Mouse (Mus musculus): ENCODE results near the gene Mob4.
"Not testable (repeated sequence)": the region's sequence is repeated elsewhere in the genome, so short reads cannot be mapped to it uniquely, and the experiment has no call there.

Gene Mob4

DNA sequence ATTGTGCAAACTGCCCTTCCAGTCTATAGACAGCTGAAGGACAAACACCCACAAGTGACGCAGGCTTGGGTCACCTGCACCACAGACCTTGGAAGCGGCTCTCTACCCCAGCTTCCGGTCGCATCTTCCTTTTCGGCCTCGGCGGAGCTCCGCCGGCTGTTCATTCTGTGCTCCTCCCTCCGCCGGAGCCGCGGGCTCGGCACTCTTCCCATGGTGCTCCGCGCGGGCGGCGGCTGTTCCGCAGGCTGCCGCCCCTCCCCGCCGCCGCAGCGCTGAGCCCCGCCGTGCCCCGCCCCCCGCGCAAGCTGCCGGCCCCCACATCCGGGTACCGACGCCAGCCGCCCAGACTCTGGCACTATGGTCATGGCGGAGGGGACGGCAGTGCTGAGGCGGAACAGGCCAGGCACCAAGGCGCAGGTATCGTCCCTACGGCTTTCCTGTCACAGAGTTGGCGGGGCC lies at the start of gene Mob4:
Mob4 (plus strand) TSS at position 289 of the 459 bp plus-strand sequence.
- peak; percentile 94 for DNase-seq (ENCODE audit: low spot score)

DNA sequence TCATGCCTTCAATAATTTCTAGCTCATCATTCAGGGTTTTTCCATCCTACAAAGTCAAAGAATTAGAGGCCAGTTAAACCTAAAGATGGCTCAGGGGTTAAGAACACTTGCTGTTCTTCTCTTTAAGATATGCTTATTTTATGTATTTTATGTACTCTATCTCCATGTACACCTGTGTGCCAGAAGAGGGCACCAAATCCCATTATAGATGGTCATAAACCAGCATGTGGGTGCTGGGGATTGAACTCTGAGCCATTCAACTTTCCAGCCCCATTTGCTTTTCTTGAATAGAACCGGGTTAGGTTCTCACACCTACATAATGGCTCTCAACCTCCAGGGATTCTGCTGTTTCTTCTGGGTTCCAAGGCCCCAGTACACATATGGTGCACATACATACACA lies 48.9 kb upstream of the Mob4 start:
- no peak for DNase-seq (ENCODE audit: low spot score)

DNA sequence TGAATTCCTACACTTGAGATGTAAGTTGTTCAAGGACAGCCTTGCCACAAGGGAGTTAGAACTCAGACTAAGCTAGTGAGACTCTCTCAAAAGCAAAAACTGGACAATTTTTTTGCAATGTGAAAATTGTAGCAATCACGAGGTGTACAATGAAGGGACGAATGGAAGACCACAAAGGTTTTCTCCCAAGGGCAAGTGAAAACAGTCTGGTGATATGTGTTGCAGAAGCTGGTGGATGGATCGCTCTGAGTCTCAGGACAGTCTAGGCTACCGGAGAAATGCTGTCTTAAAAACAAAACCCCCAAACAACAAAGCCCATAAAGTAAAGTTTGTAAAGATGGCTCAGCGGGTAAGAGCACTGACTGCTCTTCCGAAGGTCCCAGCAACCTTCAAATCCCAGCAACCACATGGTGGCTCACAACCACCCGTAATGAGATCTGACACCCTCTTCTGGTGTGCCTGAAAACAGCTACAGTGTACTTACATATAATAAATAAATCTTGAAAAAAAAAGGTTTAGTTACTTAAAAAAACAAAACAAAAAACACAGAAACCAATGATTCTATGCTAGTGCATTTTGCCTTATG lies 45.2 kb upstream of the Mob4 start:
- DNase-seq (ENCODE audit: low spot score): no peak

DNA sequence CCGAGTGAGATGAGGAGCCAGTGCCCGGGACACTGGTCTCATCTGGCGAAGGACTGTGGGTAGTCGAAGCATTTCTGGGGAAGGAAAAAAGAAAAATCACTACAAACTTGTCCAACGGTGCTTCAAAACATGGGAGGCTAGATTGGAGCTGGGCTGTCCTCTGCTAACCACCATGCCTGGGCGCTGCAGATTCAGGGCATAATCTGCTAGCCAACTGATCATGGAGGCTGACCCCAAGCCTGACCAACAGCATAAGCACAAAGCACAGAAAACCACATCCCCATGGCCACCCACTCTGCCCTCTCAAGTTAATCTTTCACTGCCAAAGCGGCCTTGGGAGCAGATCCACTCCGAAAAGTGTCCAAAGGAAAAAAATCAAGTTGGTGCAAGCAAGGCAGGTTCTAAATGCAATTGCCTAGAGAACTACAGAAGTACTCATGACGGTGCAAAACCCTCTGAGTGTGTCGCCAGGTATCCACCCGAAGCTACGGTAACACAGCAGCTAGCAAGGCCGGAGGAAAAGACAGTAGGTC lies 44.1 kb upstream of the Mob4 start:
- DNase-seq (ENCODE audit: low spot score): no peak

DNA sequence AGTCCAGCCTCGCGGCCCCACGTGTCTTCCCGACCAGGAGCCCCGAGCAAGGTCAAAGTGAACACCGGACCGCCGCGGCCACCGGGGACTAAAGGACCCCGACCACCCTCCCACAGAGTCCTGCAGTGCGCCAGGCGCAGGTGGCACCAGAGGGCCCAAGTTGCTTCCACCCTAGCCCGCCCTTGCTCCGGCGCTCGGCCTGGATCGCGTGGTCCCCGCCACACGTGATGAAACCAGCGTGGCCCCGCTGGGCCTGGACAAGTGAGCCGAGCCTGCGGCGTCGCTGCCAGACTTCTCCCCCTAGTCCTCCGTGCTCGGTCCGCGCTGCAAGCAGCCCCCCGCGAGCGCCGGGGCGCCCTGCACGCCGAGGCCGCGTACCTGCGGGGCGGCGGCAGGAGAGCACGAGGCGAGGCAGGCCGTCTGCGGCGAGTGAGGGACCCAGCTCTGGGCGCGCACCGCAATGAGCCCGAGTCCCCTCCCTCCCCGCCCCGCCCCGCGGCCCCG lies 43.6 kb upstream of the Mob4 start:
- DNase-seq (ENCODE audit: low spot score): peak; percentile 74

DNA sequence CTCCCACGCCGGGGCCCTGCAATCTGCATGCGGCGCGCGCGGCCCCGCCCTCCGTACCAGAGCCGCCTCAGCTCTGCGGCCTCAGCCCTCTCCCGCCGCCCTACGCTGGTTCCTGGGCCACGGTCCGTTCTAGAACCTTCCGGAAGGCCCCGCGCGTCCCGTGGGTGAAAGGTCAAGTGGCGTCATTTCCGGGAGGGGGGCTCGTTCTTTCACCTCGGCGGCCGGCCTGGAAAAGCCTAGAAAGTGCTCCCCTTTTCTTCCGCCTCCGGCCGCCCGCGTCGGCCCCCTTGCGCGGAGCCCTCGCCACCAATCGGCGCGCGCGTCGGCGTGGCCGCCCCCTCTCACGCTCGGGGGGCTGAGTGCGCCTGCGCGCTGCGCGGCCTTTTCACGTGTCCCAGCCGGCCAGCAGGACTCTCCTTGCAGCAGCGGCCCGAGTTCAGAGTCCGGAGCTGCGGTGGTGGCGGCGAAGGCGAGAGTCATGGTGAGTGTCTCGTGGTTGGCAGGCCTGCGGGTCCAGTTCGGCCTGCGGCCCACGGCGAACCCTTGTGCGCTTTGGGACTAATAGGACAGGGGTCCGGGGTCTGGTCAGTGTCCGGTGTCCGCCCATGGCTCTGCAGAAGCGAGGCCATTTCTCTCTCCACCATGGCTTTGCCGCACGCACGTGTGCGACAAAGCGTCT lies 43.0 kb upstream of the Mob4 start, which contains the start of the genes Hspe1 and Hspd1:
Hspe1 (plus strand) TSS at position 201 of the 679 bp plus-strand sequence.
Hspd1 (minus strand) TSS at position 312 of the 679 bp plus-strand sequence.
- DNase-seq (ENCODE audit: low spot score): peak; percentile 97

DNA sequence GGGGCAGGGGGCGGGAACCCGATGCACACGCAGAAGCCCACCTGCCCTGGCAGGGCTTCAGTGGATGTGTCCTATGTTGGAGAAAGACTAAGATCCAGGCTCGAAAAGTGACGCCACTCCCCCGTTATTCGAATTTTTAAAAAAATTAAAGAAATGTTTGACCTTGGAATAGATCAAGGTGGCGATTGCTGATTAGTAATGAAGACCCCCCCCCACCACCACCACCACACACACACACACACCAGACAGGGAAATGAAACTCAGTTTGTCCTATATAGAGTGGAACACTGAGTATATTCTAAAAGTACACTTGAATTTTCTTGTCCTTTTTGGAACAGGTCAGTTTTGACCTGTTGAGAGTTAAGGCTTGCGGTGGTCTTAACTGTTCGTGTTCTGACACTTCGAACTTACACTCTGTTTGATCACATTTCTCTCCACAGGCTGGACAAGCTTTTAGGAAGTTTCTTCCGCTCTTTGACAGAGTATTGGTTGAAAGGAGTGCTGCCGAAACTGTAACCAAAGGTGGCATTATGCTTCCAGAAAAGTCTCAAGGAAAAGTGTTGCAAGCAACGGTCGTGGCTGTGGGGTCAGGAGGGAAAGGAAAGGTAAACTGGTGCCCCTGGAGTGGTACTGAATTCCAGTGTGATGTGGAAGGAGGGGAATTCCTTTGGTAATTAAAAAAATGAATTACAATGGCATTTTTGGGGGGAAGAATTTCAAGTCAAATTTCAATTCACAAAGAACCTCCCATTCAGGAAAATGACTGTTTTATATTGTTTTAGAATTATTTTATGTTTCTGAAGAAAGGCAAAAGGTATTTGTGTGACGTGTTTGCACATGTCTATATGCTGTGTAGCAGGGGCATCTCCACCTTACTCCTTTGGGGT lies 42.2 kb upstream of the Mob4 start:
- DNase-seq (ENCODE audit: low spot score): no peak

DNA sequence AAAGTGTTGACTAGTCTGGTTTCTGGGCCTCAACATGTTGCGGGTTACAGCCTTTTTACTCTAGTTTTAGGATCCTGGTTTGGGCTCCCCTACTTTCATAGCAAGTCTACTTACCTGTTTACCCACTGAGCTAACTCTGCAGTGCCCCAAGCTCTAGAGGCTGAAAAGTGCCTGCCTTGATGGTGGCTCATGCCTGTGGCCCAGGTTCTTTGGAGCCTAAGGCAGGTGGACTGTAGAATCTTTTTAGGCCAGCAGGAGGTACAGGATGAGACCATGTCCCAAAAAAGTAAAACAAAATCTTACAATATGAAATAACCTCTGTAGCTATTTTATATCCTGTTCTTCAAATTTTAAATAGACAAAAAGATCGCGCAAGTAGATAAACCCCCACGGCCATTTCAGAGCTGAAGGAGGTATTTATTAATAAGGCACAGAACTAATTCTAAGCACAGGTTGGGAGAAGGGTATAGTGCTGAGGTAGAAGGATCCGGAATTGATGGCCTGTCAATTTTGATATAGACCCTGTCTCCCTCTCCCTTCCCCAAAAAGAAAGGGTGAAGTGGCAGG lies 41.5 kb upstream of the Mob4 start:
- DNase-seq (ENCODE audit: low spot score): no peak

DNA sequence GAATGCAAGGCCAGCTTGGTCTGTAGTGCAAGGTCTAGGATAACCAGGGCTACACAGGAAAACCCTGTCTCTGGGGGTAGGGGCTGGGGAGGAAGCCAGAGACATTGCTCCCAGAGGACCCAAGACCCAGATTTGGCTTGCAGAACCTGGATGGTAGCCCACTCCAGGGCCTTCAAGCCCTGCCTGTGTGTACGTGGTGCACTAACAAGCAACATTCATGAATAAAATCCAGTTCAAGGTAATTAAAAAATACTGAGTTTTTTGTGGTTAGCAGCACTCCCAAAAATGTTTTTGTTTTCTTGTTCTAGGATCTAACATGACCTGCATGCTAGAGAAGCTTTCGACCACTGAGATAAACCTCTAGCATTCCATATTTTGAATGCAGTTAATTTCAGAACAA lies 39.0 kb upstream of the Mob4 start:
- DNase-seq (ENCODE audit: low spot score): no peak

DNA sequence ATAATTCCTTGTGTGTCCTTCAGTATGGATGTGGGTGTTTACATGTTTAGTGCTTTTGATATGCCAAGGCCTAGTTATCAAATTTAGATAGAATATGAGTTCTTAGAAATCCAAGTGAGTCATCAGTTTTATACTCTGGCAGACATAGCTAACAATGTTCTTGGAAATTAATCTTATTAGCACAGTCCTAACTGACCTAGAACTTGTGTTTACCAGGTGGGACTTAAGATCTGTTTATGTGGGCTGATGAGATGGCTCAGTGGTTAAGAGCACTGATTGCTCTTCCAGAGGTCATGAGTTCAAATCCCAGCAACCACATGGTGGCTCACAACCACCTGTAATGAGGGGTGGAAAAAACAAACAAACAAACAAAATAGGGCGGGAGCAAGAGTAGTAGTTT lies 38.6 kb upstream of the Mob4 start:
- no peak for DNase-seq (ENCODE audit: low spot score)

DNA sequence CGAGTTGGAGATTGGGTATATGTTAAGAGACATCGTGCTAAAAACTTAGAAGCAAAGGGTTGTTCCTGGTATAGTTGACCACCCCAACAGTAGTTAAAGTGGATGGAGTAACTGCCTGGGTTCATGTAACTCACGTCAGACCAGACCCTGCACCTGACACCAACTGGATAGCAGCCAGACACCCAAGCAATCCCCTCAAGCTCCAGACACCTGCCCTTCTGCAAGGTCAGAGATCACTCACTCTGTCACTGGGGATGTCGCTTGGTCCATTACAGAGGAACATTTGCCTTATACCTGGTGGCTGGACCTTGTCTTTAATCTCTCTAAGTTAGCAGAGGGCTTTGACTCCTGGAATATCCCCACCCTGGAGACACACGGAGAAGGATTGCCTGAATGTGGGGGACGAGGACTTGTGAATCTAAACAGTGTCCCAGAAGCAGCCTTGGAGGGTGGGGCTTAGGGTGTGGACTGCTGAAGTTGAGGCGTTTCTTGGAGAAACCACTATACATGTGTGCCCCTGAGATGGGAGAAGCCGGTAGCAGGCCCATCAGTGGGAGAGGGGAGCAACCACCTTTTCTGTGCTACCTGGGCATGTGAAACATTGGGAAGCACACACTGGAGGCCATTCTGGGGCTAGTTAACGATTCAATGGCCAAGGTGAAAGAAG lies 24.0 kb upstream of the Mob4 start:
- no peak for DNase-seq (ENCODE audit: low spot score)

DNA sequence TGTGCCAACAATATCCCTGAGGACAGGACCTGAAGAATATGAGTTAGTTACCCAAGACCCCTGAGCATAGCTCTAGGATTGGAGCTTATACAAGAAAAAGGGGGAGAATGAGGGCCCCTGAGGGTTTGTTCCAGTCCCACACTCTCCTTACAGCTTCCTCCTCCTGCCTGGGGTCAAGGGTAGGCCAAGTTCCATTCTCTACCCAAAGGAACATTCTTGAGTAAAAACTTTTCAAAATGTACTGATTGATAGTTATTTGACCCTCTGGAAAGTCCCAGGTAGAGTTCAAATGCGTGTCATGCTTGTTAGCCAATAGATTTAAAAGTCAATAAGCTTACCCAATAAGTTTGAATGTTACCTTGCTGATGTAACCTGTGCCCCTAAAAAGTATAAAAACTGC lies 23.4 kb upstream of the Mob4 start:
- no peak for DNase-seq (ENCODE audit: low spot score)

DNA sequence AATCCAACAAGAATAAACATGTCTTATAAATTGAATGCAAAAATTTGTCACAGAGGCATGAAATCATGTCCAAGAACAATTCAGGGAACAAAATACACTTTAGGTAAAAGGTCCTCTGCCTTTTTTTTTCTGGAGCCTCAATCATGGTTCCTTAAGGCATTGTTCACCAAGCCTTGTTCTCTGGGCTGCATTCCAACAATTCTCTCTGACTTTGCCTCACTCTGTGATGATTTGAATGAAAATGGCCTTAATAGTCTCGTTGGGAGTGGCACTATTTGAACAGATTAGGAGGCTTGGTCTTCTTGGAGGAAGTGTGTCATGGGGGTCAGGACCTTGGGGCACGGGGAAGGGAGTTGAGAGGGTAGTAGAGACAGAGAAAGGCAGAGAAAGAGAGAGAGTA lies 22.6 kb upstream of the Mob4 start:
- no peak for DNase-seq (ENCODE audit: low spot score)

DNA sequence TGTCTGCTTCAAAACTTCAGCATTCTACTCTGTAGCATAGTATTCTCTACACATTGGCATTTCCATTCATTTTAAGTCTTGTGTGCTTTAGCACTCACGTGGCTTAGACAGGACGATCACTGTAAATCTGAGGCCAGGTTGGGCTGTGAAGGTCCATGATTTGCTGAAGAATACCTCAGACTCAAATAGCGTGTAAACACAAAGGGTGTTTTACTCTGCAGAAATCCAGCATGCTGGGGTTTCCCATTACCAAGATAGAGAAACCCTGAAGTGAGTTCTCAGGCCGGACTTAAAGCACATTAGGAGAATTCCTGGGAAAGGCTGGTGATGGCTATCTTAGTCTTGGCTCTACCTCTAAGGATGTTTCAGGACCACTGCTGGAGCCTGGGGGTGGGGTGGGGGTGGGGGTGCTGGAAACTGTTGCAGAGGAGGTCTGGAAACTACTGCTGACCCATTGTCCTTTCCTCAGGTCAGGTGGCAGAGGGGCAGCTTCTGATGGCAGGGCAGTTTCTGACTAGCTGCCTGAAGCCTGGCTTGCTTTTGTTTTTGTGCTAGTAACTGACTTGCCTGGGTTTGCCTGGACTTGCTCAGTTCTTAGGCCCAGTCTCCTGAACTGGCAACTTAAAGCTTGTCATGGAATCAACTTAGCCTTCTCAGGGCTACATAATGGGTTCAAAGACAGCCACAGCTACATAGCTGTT lies 21.8 kb upstream of the Mob4 start:
- DNase-seq (ENCODE audit: low spot score): no peak

DNA sequence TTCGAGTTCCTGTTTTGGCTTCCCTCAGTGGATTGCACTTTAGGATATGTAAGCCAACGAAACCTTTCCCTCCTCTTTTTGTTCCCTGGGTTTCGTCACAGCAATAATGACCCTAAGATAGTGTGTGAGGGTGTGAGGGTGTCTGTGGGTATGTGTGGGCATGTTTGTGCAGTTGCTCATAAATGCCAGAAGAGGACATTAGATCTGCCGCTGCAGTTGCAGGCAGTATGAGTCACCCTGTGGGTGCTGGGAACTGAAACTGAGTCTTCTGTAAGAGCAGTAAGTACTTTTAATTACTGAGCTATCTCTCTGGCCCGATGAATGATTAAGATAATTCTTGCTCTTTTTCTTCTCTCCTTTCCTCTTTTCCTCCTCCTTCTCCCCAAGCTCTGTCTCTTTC lies 8.0 kb upstream of the Mob4 start:
- no peak for DNase-seq (ENCODE audit: low spot score)

DNA sequence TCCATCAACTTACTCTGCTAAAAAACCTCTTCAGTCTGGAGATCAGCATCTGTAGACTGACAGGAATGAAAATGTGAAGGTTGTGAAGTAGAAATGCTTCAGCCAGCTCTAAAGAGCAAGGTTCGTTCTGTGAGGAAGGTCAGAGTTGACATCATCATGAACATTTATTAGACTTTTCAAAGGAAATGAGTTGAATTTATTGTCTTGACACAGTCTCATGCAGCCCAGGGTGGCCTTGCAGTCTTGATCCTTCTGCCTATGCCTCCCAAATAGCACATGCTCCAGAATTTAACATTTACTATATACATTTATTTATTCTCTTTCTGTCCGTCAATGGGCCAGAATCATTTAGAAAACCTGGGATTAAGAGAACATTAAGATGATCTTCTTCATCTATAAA lies 7.5 kb upstream of the Mob4 start:
- DNase-seq (ENCODE audit: low spot score): no peak

DNA sequence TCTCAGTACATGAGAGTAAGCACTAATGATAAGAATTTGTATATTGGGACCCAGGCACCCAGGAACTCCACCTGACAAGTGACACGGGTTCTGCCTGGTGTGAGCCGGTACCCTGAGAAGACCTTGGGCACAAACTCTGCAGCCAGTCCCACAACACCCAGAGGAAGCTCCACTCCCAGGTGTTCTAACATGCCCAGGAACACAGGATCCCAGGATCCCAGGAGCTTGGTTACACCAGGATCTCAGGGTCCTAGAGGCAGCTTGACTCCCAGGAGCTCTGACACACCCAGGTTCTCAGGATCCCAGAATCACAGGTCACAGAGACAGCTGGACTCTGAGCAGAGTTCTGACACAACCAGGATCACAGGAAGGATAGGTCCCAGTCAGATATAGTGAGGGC lies 6.9 kb upstream of the Mob4 start:
- not testable (repeated sequence) for DNase-seq (ENCODE audit: low spot score)

DNA sequence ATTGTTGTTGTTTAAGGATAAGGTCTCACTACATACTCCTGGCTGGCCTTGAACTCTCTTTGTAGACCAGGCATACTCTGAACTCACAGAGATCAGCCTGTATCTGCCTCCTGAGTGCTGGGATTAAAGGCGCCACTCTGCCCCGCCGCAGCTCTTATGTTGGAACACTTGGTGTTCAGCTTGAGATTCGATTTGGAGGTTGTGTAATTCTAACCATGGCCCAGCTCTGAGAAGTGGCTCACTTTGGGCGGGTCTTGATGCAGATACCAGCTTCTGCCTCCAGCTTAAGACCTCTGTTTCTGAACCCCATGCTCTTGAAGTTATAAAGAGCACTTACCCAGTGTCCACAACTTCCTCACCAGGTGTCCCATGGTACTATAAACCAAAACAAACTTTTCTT lies 1.3 kb upstream of the Mob4 start:
- DNase-seq (ENCODE audit: low spot score): no peak

DNA sequence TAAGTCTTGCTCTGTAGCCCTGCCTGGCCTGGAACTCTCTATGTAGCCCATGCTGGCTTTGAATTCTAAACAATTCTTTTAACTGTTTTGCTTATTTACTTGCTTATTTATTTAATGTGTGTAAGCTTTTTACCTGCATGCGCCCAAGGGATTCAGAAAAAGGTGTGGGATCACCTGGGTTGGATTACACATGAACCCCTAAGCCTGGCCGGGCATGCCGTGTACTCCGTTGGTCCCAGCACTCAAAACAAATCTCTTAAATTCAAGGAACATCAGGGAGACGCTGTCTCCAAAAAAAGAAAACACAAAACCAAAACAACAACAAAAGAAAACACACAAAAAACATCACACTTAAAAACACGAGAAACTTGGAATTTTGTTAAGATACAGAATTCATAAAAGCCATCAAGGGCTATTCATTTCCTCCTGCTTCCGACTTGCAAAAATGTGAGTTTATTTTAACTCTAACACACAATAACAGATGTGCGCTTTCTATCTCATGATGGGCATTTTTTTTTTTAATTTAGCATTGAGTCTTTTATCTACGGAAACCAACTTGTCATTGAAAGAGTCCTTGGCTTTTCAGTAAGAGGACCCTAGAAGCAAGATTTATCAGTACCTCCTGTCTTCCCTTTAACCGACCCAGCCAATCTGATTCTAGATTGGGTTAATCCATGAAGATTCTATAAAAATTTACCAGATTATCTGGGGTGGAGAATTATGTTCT lies 678 bp upstream of the Mob4 start:
- DNase-seq (ENCODE audit: low spot score): peak; percentile 7

DNA sequence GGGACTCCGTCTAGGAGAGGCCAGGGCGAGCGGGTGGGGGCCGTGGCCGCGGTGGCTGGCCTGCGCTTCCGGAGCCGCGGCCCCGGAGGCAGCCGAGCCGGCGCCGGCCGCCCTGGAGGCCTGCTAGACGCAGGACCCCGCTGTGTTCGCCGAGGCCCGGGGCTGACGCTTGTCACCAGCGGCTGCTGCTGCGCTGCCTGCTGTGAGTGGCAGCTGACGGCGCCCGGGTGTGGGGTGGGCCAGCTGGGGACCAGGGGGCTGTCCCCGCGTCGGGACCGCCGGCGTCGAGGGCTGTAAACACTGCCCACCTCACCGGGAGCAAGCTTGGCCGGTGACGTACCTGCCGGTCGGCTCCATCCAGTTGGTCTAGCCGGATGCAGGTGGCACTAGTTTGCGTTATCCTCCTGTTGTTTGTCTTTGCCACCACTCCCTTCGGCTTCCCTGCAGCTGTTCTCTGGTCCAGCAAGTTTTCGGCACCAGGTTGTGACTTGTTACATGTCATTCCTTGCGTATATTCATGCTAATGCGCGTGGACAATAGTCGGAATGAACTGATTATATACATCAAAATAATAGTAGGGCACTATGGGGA lies 488 bp downstream of the Mob4 start:
- DNase-seq (ENCODE audit: low spot score): peak; percentile 55

Measured in MN1 (cell line).